Mouse (Mus musculus) CH12.LX (cell line): ENCODE data around the gene Cldn18.

ENCODE experiments used
- BHLHE40 ChIP-seq: IDR thresholded peaks from 2 replicates; pipeline ENCODE4 v1.6.1; 2011; ENCODE audit warnings: mild to moderate bottlenecking, low read depth, low read length, improper control_type of control experiment
- CHD2 ChIP-seq: IDR thresholded peaks from 2 replicates; pipeline ENCODE4 v1.6.1; 2011; ENCODE audit warnings: low read length, improper control_type of control experiment
- CTCF ChIP-seq, 2 experiments: IDR thresholded peaks in 1 of 2; conservative IDR thresholded peaks in 1 of 2; 2 replicates each; pipeline ENCODE4 v1.5.1; 2011 to 2012; ENCODE audit warnings: low read depth in 2 of 2, low read length in 2 of 2, improper control_type of control experiment in 1 of 2, inconsistent platforms in 1 of 2, mild to moderate bottlenecking in 1 of 2, moderate library complexity in 1 of 2
- HCFC1 ChIP-seq: IDR thresholded peaks from 2 replicates; pipeline ENCODE4 v1.6.1; 2012; ENCODE audit warnings: low read depth, mild to moderate bottlenecking, inconsistent platforms, low read length, improper control_type of control experiment
- IRF4 ChIP-seq: IDR thresholded peaks from 2 replicates; pipeline ENCODE4 v1.6.1; 2014; ENCODE audit warnings: low read depth, mild to moderate bottlenecking, inconsistent platforms, low read length, improper control_type of control experiment
- MAFK ChIP-seq: IDR thresholded peaks from 2 replicates; pipeline ENCODE4 v1.6.1; 2011; ENCODE audit warnings: low read length, improper control_type of control experiment; ENCODE audit not compliant: insufficient replicate concordance
- NRF1 ChIP-seq: IDR thresholded peaks from 2 replicates; pipeline ENCODE4 v1.6.1; 2014; ENCODE audit warnings: low read depth, mild to moderate bottlenecking, inconsistent platforms, low read length, improper control_type of control experiment, moderate library complexity
- PAX5 ChIP-seq: IDR thresholded peaks from 2 replicates; pipeline ENCODE4 v1.6.1; 2012; ENCODE audit warnings: low read length, inconsistent platforms, mixed read lengths
- POLR2A ChIP-seq: IDR thresholded peaks from 2 replicates; pipeline ENCODE4 v1.6.1; 2011; ENCODE audit warnings: low read depth, mild to moderate bottlenecking, improper control_type of control experiment, low read length
- ZMIZ1 ChIP-seq: IDR thresholded peaks from 2 replicates; pipeline ENCODE4 v1.6.1; 2012; ENCODE audit warnings: low read depth, mild to moderate bottlenecking, inconsistent platforms, low read length, improper control_type of control experiment

- TF ChIP-seq CTCF (conservative IDR thresholded peaks at IDR 0.05 in 1 of 2, IDR thresholded peaks at IDR 0.05 in 1 of 2; ENCODE audit: low read depth in 2 of 2, low read length in 2 of 2), result no peak
- TF ChIP-seq BHLHE40, result no peak
- no peak for TF ChIP-seq CHD2
- no peak for TF ChIP-seq HCFC1
- TF ChIP-seq PAX5, result no peak
- no peak for TF ChIP-seq MAFK
- TF ChIP-seq ZMIZ1, result no peak
- no peak for TF ChIP-seq IRF4
- no peak for TF ChIP-seq NRF1
- no peak for TF ChIP-seq POLR2A
Measured at GRCm38 (mm10) chr9:99667596-99667995, 49.5 kb downstream of the Cldn18 start.
